Mouse (Mus musculus): ENCODE measurements around the gene Kitl. TPM values are rescaled to one million over a fixed set of nuclear protein-coding genes. Genes with fewer than 3 reads are reported as not detected.
A peak's percentile ranks its signal among the peaks of the same experiment; 100 is the strongest.

The Kitl gene
- polyA plus RNA-seq, 1 experiment from 2014 or later: 43.4 TPM

GRCm38 (mm10) chr10:100003797-100004196 lies 11.6 kb upstream of the Kitl start:
- Histone ChIP-seq H3K4me3 (replicated peaks; ENCODE audit: low read length) (no peak overlapping the region), H3K27ac (ENCODE audit: low read length) (no peak overlapping the region), H3K4me1 (replicated peaks; ENCODE audit: control insufficient read depth, insufficient read depth, low read length) (no peaks in the 10 kb centered on the region), H3K4me2 (ENCODE audit: low read length) (no peak overlapping the region), H3K9ac (replicated peaks; ENCODE audit: low read depth, low read length) (no peak overlapping the region), H3K9me3 (ENCODE audit: control insufficient read depth, low read length) (no peaks in the 10 kb centered on the region), H3K27me3 (replicated peaks; ENCODE audit: control insufficient read depth, insufficient read depth, low read length) (no peaks in the 10 kb centered on the region), H3K36me3 (ENCODE audit: control insufficient read depth, insufficient read depth) (no peaks in the 10 kb centered on the region)
- WGBS: 87% methylated on average over 4 of the region's 4 CpGs
- ATAC-seq: no peak

GRCm38 (mm10) chr10:100009681-100010080 lies 5.7 kb upstream of the Kitl start:
- Histone ChIP-seq H3K27me3 (replicated peaks; ENCODE audit: control insufficient read depth, insufficient read depth, low read length) (peaks cover 3% of the 10 kb centered on the region; the same call in 1 of the 2 replicates), H3K4me2 (ENCODE audit: low read length) (no peak overlapping the region), H3K36me3 (ENCODE audit: control insufficient read depth, insufficient read depth) (no peaks in the 10 kb centered on the region), H3K9ac (replicated peaks; ENCODE audit: low read depth, low read length) (no peak overlapping the region), H3K27ac (ENCODE audit: low read length) (no peak overlapping the region), H3K4me1 (replicated peaks; ENCODE audit: control insufficient read depth, insufficient read depth, low read length) (0 out of 2 replicates have a peak, but pooled peaks cover 2% of the 10 kb centered on the region), H3K4me3 (replicated peaks; ENCODE audit: low read length) (no peak overlapping the region), H3K9me3 (ENCODE audit: control insufficient read depth, low read length) (no peaks in the 10 kb centered on the region)
- peak; percentile 31; the same call in 1 of the 2 replicates for ATAC-seq
- WGBS: 10% methylated on average over 6 of the region's 6 CpGs

DNA sequence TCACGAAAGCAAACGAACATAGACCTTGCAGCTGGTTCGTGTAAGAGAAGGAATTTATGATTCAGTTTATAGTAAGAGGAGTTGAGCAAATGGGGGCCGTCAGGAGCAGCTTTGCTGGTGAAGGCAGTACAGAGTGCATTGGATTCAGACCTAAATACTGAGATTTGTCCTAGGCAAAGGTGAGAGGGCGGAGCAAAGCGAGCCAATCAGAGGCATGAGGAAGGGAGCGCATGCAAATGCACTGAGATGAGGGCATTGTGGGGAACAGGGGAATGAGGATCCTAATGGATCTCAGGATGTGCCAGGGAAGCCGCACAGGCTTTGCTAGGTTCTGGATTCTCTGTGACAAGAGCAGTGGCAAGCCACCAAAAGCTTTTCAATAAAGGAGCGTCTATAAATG lies 5.1 kb upstream of the Kitl start:
- H3K4me2 ChIP-seq (ENCODE audit: low read length): peak overlapping the region; percentile 16
- no peak for ATAC-seq
- H3K36me3 ChIP-seq (ENCODE audit: control insufficient read depth, insufficient read depth): no peaks in the 10 kb centered on the region
- H3K4me3 ChIP-seq (replicated peaks; ENCODE audit: low read length): no peak overlapping the region
- no peak overlapping the region for H3K9ac ChIP-seq (replicated peaks; ENCODE audit: low read depth, low read length)
- 56% methylated on average over 9 of the region's 9 CpGs for WGBS
- H3K27ac ChIP-seq (ENCODE audit: low read length): no peak overlapping the region
- no peaks in the 10 kb centered on the region for H3K9me3 ChIP-seq (ENCODE audit: control insufficient read depth, low read length)
- peaks cover 3% of the 10 kb centered on the region; the same call in 1 of the 2 replicates for H3K27me3 ChIP-seq (replicated peaks; ENCODE audit: control insufficient read depth, insufficient read depth, low read length)
- 0 out of 2 replicates have a peak, but pooled peaks cover 2% of the 10 kb centered on the region for H3K4me1 ChIP-seq (replicated peaks; ENCODE audit: control insufficient read depth, insufficient read depth, low read length)

GRCm38 (mm10) chr10:100014096-100014495 lies 1.3 kb upstream of the Kitl start:
- Histone ChIP-seq H3K4me2 (ENCODE audit: low read length) (no peak overlapping the region), H3K27me3 (replicated peaks; ENCODE audit: control insufficient read depth, insufficient read depth, low read length) (peaks cover 7% of the 10 kb centered on the region; the same call in 1 of the 2 replicates), H3K9ac (replicated peaks; ENCODE audit: low read depth, low read length) (no peak overlapping the region), H3K9me3 (ENCODE audit: control insufficient read depth, low read length) (no peaks in the 10 kb centered on the region), H3K36me3 (ENCODE audit: control insufficient read depth, insufficient read depth) (no peaks in the 10 kb centered on the region), H3K4me3 (replicated peaks; ENCODE audit: low read length) (no peak overlapping the region), H3K27ac (ENCODE audit: low read length) (no peak overlapping the region), H3K4me1 (replicated peaks; ENCODE audit: control insufficient read depth, insufficient read depth, low read length) (peaks cover 21% of the 10 kb centered on the region)
- ATAC-seq: no peak
- WGBS: 38% methylated on average over 2 of the region's 2 CpGs

DNA sequence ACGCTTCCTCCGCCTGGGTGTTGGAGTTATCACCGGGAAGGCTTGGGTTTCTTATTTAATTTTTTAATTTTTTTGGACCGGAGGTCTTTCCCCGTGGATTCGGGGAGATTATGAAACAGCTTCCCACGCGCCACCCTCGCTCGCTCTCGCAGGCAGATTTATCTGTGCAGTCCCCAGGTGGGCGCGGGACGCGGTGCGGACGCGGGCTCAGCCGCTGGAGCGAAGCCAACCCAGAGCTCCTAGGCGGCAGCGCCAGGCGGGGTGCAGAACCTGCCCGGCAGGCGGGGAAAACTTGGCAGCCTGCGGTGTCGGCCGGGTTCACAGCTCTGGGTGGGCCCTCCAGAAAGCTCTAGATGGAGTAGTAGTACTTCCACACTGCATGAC lies 888 bp downstream of the Kitl start:
- no peaks in the 10 kb centered on the region for H3K9me3 ChIP-seq (ENCODE audit: control insufficient read depth, low read length)
- ATAC-seq: peak; percentile 45
- WGBS: 0% methylated on average over 28 of the region's 28 CpGs
- H3K36me3 ChIP-seq (ENCODE audit: control insufficient read depth, insufficient read depth): no peaks in the 10 kb centered on the region
- peaks cover 7% of the 10 kb centered on the region; the same call in 1 of the 2 replicates for H3K27me3 ChIP-seq (replicated peaks; ENCODE audit: control insufficient read depth, insufficient read depth, low read length)
- H3K4me3 ChIP-seq (replicated peaks; ENCODE audit: low read length): peak overlapping the region; percentile 79
- peak overlapping the region; percentile 76 for H3K9ac ChIP-seq (replicated peaks; ENCODE audit: low read depth, low read length)
- peak overlapping the region; percentile 91 for H3K4me2 ChIP-seq (ENCODE audit: low read length)
- peaks cover 30% of the 10 kb centered on the region for H3K4me1 ChIP-seq (replicated peaks; ENCODE audit: control insufficient read depth, insufficient read depth, low read length)
- H3K27ac ChIP-seq (ENCODE audit: low read length): peak overlapping the region; percentile 77

- H3K4me2 ChIP-seq (ENCODE audit: low read length): peak overlapping the region; percentile 52
- no peak for ATAC-seq
- no peaks in the 10 kb centered on the region for H3K9me3 ChIP-seq (ENCODE audit: control insufficient read depth, low read length)
- peak overlapping the region; percentile 53 for H3K27ac ChIP-seq (ENCODE audit: low read length)
- WGBS: 13% methylated on average over 13 of the region's 13 CpGs
- no peaks in the 10 kb centered on the region for H3K36me3 ChIP-seq (ENCODE audit: control insufficient read depth, insufficient read depth)
- peak overlapping the region; percentile 47 for H3K4me3 ChIP-seq (replicated peaks; ENCODE audit: low read length)
- H3K4me1 ChIP-seq (replicated peaks; ENCODE audit: control insufficient read depth, insufficient read depth, low read length): peaks cover 37% of the 10 kb centered on the region
- peaks cover 7% of the 10 kb centered on the region; the same call in 1 of the 2 replicates for H3K27me3 ChIP-seq (replicated peaks; ENCODE audit: control insufficient read depth, insufficient read depth, low read length)
- peak overlapping the region; percentile 50 for H3K9ac ChIP-seq (replicated peaks; ENCODE audit: low read depth, low read length)
Observed at GRCm38 (mm10) chr10:100016941-100017770, 1.7 kb downstream of the Kitl start.

- no peaks in the 10 kb centered on the region for H3K9me3 ChIP-seq (ENCODE audit: control insufficient read depth, low read length)
- peak overlapping the region; percentile 52 for H3K4me2 ChIP-seq (ENCODE audit: low read length)
- WGBS: 3% methylated on average over 10 of the region's 10 CpGs
- ATAC-seq: no peak
- H3K36me3 ChIP-seq (ENCODE audit: control insufficient read depth, insufficient read depth): no peaks in the 10 kb centered on the region
- peaks cover 7% of the 10 kb centered on the region; the same call in 1 of the 2 replicates for H3K27me3 ChIP-seq (replicated peaks; ENCODE audit: control insufficient read depth, insufficient read depth, low read length)
- H3K9ac ChIP-seq (replicated peaks; ENCODE audit: low read depth, low read length): peak overlapping the region; percentile 50
- H3K27ac ChIP-seq (ENCODE audit: low read length): peak overlapping the region; percentile 46; the same call in 1 of the 2 replicates
- peak overlapping the region; percentile 47 for H3K4me3 ChIP-seq (replicated peaks; ENCODE audit: low read length)
- peaks cover 42% of the 10 kb centered on the region for H3K4me1 ChIP-seq (replicated peaks; ENCODE audit: control insufficient read depth, insufficient read depth, low read length)
Observed at GRCm38 (mm10) chr10:100017771-100018070, 2.3 kb downstream of the Kitl start.

DNA sequence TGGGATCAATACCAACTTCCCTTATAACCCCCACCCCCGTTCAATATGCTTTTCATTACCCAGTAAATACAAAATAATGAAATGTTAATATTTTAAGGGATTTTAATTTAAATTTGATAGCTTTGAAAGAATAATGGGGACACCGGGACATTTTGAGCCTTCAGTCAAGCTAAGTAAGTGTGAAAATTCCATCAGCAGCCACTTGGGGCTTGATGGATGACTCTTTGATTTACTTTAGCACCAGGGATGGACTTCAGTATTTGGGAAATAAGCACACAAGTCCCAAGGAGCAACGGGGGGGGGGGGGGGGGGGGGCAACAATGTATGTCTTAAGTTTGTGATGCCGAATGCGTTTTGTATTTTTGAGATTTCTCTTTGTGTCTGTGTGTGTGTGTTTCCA lies 3.1 kb downstream of the Kitl start:
- H3K36me3 ChIP-seq (ENCODE audit: control insufficient read depth, insufficient read depth): no peaks in the 10 kb centered on the region
- no peak overlapping the region; the same call in 1 of the 2 replicates for H3K27ac ChIP-seq (ENCODE audit: low read length)
- H3K4me1 ChIP-seq (replicated peaks; ENCODE audit: control insufficient read depth, insufficient read depth, low read length): peaks cover 46% of the 10 kb centered on the region
- no peak overlapping the region for H3K9ac ChIP-seq (replicated peaks; ENCODE audit: low read depth, low read length)
- peak overlapping the region; percentile 52 for H3K4me2 ChIP-seq (ENCODE audit: low read length)
- WGBS: 41% methylated on average over 5 of the region's 5 CpGs
- no peak for ATAC-seq
- H3K27me3 ChIP-seq (replicated peaks; ENCODE audit: control insufficient read depth, insufficient read depth, low read length): peaks cover 7% of the 10 kb centered on the region; the same call in 1 of the 2 replicates
- peak overlapping the region; percentile 29 for H3K4me3 ChIP-seq (replicated peaks; ENCODE audit: low read length)
- no peaks in the 10 kb centered on the region for H3K9me3 ChIP-seq (ENCODE audit: control insufficient read depth, low read length)

DNA sequence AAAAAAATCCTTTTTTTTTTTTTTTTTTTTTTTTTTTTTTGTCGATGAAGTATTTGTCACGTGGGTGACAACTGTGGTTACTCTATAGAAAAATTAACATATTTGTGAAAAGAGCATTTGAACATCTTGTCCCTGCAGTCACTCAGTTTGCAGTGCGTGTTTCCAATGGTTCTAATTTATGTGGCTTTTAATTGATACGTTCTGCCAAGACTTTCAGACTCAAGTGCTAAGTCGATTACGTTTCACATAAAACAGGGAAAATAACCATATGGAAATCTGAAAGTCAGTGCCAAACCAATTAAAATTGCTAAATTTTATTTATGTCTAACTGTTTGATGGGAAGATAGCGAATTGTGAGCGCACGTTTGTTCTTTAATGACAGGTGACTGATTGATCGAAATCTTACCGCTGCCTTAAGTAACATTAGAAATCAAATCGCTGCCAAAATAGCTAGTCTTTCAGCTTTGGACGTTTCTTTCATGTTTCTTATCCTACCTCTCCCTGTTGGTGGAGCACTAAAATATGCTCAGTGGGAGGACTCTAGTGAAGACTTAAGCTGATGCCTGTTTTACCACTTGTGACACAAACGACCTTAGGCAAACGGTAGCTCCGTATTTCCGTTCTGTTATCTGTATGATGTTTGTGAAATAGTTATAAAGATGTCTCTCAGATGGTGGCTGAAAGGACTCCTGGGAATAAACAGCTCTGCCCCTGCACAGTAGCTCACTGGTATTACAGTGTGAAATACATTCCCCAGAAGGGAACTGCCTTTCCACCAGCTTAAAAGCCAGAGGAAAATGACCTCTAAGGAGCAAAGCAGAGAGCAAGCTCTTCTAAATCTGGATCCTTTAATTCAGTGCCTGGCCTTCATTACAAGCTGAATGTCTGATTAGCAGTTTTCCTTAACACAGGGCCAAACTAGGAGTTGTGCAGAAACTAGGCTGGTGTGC lies 4.1 kb downstream of the Kitl start:
- no peak overlapping the region for H3K9ac ChIP-seq (replicated peaks; ENCODE audit: low read depth, low read length)
- peaks cover 46% of the 10 kb centered on the region for H3K4me1 ChIP-seq (replicated peaks; ENCODE audit: control insufficient read depth, insufficient read depth, low read length)
- 0 out of 2 replicates have a peak, but pooled peaks cover 4% of the 10 kb centered on the region for H3K27me3 ChIP-seq (replicated peaks; ENCODE audit: control insufficient read depth, insufficient read depth, low read length)
- no peaks in the 10 kb centered on the region for H3K36me3 ChIP-seq (ENCODE audit: control insufficient read depth, insufficient read depth)
- no peaks in the 10 kb centered on the region for H3K9me3 ChIP-seq (ENCODE audit: control insufficient read depth, low read length)
- H3K27ac ChIP-seq (ENCODE audit: low read length): peak overlapping the region; percentile 26
- 29% methylated on average over 17 of the region's 17 CpGs for WGBS
- peak overlapping the region; percentile 4 for H3K4me3 ChIP-seq (replicated peaks; ENCODE audit: low read length)
- peak overlapping the region; percentile 46 for H3K4me2 ChIP-seq (ENCODE audit: low read length)
- ATAC-seq: peak; percentile 16

Data from forebrain, embryonic 16.5 days (tissue).